Mouse (Mus musculus) heart, postnatal 0 days (tissue): Measurements from ENCODE around the gene Letmd1.

Source experiments
- CTCF ChIP-seq: IDR thresholded peaks from 2 replicates; pipeline ENCODE4 v1.5.1; 2016; ENCODE audit warnings: antibody characterized with exemption, control low read depth, low read depth
- EP300 ChIP-seq: IDR thresholded peaks from 2 replicates; pipeline ENCODE4 v1.6.1; 2016; ENCODE audit warnings: antibody characterized with exemption, low read depth

GRCm38 (mm10) chr15:100422476-100422875 is 46.3 kb upstream of the Letmd1 start:
- TF ChIP-seq EP300 (no peak), CTCF (no peak)
